Mouse (Mus musculus): Measurements from ENCODE around the gene Plekhj1. TPM values are rescaled to one million over a fixed set of nuclear protein-coding genes. Genes with fewer than 3 reads are reported as not detected.
A peak's percentile ranks its signal among the peaks of the same experiment; 100 is the strongest.

Gene Plekhj1
- total and polyA plus RNA-seq, 2 experiments from 2014 or later: 74.4 to 99.4 TPM

DNA sequence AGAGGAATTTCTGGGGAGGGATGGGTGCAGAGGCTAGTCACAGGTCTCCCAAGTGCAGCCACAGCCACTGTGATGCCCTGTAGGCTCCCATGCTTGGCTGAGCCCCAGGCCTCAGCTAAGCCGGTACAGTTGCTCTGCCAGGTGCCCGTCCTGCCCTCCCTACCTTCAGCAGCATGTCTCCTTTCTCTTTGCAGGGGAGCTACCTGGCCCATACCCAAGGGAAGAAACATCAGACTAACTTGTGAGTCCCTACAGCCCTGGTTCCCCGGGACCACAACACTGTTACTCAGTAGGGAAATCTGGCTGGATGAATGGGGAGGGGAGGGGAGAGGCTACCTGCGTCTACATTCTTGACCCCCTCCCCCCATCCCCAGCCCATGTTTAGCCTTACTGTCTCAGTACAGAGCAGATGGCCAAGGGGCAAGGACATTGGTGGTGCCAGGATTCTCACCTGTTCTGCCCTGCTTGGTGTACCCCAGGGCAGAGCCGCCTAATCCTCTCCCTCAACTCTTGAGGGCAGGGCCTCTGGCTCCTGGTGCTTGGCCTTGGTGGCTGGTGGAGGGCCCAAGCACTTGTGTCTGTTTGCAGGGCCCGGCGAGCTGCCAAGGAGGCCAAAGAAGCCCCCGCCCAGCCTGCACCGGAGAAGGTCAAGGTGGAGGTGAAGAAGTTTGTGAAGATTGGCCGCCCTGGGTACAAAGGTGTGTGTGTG, 3.9 kb upstream of the Plekhj1 start:
- H3K4me3 ChIP-seq (ENCODE audit: low read length): no peak overlapping the region
- no peaks in the 10 kb centered on the region for H3K27me3 ChIP-seq (ENCODE audit: insufficient read depth, low read length)
- H3K4me1 ChIP-seq (ENCODE audit: insufficient read depth, low read length): peaks cover 13% of the 10 kb centered on the region
- no peak overlapping the region for H3K27ac ChIP-seq
- no peak overlapping the region for H3K9ac ChIP-seq (replicated peaks; ENCODE audit: low read length)
- H3K4me2 ChIP-seq (ENCODE audit: low read depth, low read length): no peak overlapping the region
- peaks cover 36% of the 10 kb centered on the region for H3K36me3 ChIP-seq (ENCODE audit: insufficient read depth, low read length)
- 90% methylated on average over 10 of the region's 10 CpGs for WGBS
- TF ChIP-seq CTCF (IDR thresholded peaks at IDR 0.05; ENCODE audit: low read depth): no peak
- DNase-seq (ENCODE audit: low spot score): no peak
- no peaks in the 10 kb centered on the region for H3K9me3 ChIP-seq (ENCODE audit: low read length)
- ATAC-seq: no peak

DNA sequence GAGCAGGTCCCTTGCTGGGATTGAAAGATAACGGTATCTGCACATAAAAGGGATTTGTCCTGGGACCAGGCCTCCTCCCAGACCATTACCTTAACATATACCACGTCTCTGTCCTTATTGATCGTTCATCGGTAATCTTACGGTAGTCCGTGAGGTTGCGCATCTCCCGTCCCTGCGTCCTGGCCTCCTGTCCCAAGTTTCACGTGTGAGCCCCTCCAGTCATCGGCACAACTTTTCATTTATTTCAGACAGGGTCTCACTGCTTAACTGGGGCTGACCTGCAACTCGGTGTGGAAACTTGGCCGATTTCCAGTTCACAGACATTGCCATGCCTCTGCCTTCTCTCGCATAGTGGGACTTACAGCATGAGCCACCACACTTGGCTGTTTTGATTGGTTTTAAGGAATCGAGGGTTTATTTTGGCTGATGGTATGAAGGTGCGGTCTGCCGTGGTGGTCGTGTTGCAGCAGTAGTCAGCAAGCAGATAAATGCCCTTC, 692 bp upstream of the Plekhj1 start:
- 3% methylated on average over 18 of the region's 18 CpGs for WGBS
- TF ChIP-seq CTCF (IDR thresholded peaks at IDR 0.05; ENCODE audit: low read depth): no peak
- DNase-seq (ENCODE audit: low spot score) (peak; percentile 43), ATAC-seq (no peak)
- Histone ChIP-seq H3K36me3 (ENCODE audit: insufficient read depth, low read length) (peaks cover 38% of the 10 kb centered on the region), H3K9me3 (ENCODE audit: low read length) (no peaks in the 10 kb centered on the region), H3K4me1 (ENCODE audit: insufficient read depth, low read length) (peaks cover 13% of the 10 kb centered on the region), H3K9ac (replicated peaks; ENCODE audit: low read length) (peak overlapping the region; percentile 96), H3K4me3 (ENCODE audit: low read length) (peak overlapping the region; percentile 87), H3K27me3 (ENCODE audit: insufficient read depth, low read length) (no peaks in the 10 kb centered on the region), H3K4me2 (ENCODE audit: low read depth, low read length) (peak overlapping the region; percentile 97), H3K27ac (peak overlapping the region; percentile 97)

DNA sequence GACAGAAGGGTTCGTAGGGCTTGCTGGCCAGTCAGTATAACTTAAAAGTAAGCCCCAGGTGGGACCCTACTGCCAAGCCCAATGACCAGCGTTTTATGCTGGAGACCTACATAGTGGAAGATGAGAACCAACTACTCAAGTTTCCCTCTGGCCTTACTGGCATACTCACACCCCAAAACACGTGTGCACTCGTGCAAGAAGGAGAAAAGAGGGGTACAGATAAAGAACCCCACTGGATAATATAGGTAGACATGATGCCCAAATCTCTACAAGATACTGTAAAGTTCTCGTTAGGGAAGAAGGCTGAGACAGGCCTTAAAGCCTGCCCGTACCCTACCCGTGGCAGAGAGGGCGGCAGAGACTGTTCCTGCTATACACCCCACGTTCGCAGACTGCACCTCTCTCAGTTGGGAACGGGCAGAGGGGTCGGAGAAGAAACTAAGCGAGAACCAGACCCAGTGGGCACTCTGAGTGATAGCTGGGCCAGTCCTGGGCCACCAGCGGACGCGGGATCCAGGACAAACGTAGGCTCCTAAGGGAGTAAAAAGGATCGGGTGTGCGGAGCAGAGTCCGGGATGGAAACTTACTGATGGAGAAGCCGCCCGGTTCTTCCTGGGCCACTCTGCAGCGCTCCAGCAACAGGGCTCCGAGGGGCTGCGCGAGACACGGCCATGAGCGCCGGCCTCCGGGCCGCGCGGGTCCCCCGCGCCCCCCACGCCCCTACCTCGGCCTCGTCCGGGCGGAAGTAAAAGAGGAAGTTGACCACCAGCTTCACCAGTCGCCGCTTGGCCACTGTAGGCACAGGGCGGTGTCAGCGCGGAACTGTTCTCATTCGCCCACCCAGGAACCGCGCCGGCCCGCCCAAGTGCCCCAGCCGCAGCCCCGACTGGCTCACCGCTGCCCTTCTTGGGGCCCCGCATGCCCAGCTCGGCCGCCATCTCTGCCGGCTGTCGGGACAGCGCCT, 958 bp downstream of the Plekhj1 start:
- ATAC-seq (peak; percentile 83), DNase-seq (ENCODE audit: low spot score) (peak; percentile 85)
- peak overlapping the region; percentile 97 for H3K27ac ChIP-seq
- no peaks in the 10 kb centered on the region for H3K9me3 ChIP-seq (ENCODE audit: low read length)
- peaks cover 29% of the 10 kb centered on the region for H3K36me3 ChIP-seq (ENCODE audit: insufficient read depth, low read length)
- peak overlapping the region; percentile 96 for H3K9ac ChIP-seq (replicated peaks; ENCODE audit: low read length)
- peak overlapping the region; percentile 97 for H3K4me2 ChIP-seq (ENCODE audit: low read depth, low read length)
- peak overlapping the region; percentile 87 for H3K4me3 ChIP-seq (ENCODE audit: low read length)
- 0 out of 2 replicates have a peak, but pooled peaks have one; percentile 2 for TF ChIP-seq CTCF (IDR thresholded peaks at IDR 0.05; ENCODE audit: low read depth)
- peaks cover 13% of the 10 kb centered on the region for H3K4me1 ChIP-seq (ENCODE audit: insufficient read depth, low read length)
- 3% methylated on average over 56 of the region's 59 CpGs for whole genome bisulfite sequencing
- H3K27me3 ChIP-seq (ENCODE audit: insufficient read depth, low read length): no peaks in the 10 kb centered on the region

DNA sequence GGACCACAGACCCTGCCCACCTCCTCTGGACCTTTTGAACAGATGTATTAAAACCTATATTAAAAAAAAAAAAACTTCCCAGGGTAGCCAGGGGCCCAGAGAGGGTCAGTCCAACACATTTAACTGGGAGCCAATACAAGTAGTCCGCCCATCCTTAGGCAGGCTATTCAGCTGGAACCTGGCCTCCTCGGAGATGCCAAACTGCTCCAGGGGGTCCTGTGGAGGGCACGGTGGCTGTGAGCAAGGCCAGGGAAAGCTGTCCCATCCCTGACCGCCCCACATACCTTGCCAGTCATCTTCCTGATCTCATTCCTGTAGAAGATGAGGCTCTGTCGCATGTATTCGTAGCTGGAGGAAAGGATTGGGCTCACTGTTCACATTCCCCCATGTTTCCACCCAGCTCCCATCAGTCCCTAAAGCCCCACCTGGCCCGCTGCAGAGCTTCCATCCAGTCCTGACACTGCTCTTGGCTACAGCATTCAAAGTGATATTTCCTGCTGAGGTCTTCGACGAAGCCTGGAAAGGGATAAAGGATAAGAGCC, 2.0 kb downstream of the Plekhj1 start:
- DNase-seq (ENCODE audit: low spot score): no peak
- Histone ChIP-seq H3K4me3 (ENCODE audit: low read length) (no peak overlapping the region), H3K4me1 (ENCODE audit: insufficient read depth, low read length) (peaks cover 13% of the 10 kb centered on the region), H3K27ac (no peak overlapping the region), H3K4me2 (ENCODE audit: low read depth, low read length) (peak overlapping the region; percentile 97), H3K36me3 (ENCODE audit: insufficient read depth, low read length) (peaks cover 26% of the 10 kb centered on the region), H3K27me3 (ENCODE audit: insufficient read depth, low read length) (no peaks in the 10 kb centered on the region), H3K9ac (replicated peaks; ENCODE audit: low read length) (peak overlapping the region; percentile 96; the same call in 1 of the 2 replicates), H3K9me3 (ENCODE audit: low read length) (no peaks in the 10 kb centered on the region)
- 73% methylated on average over 9 of the region's 9 CpGs for WGBS
- no peak for TF ChIP-seq CTCF (IDR thresholded peaks at IDR 0.05; ENCODE audit: low read depth)
- ATAC-seq: no peak

DNA sequence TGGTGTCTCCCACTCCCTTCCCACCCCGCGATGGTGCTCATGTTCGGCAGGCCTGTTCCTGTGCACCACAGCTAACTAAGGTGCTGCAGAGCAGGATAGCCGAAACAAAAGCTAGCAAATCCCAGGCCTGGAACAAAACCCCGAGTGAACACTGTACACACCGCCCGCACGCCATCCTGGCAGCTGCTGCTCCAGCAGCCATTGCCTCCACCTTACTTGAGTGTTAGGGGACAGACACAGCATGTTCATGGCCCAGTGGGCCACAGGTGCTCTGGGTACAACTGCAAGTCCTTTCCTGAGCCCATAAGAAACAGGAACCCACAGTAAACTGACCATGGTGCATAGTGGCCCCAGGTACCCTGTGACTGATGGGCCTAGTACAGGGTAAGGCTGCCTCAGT, 3.7 kb downstream of the Plekhj1 start:
- no peaks in the 10 kb centered on the region for H3K27me3 ChIP-seq (ENCODE audit: insufficient read depth, low read length)
- no peak overlapping the region for H3K4me2 ChIP-seq (ENCODE audit: low read depth, low read length)
- H3K9me3 ChIP-seq (ENCODE audit: low read length): no peaks in the 10 kb centered on the region
- H3K9ac ChIP-seq (replicated peaks; ENCODE audit: low read length): no peak overlapping the region; the same call in 1 of the 2 replicates
- no peak for TF ChIP-seq CTCF (IDR thresholded peaks at IDR 0.05; ENCODE audit: low read depth)
- ATAC-seq (no peak), DNase-seq (ENCODE audit: low spot score) (no peak)
- H3K36me3 ChIP-seq (ENCODE audit: insufficient read depth, low read length): peaks cover 36% of the 10 kb centered on the region
- WGBS: 84% methylated on average over 8 of the region's 8 CpGs
- no peak overlapping the region for H3K4me3 ChIP-seq (ENCODE audit: low read length)
- H3K4me1 ChIP-seq (ENCODE audit: insufficient read depth, low read length): peaks cover 11% of the 10 kb centered on the region
- no peak overlapping the region for H3K27ac ChIP-seq

DNA sequence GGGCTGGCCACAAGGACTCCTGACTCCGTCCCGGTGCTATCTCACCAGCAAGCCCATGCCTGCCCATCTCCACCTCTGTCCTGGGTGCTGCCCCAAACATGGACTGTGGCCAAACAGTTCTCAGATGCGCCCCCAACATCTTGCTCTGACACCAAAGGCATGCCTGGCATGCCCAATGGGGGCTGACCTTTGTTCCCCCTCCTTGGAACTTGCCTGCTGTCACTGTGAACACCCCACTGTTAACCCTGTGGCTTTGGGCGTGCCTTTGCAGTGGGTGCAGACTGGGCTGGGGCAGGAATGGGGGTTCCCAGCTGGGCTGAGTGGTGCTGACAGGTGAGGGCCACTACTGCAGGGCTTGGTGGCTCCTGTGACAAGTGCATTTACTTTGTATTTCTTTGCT, 4.6 kb downstream of the Plekhj1 start:
- no peak overlapping the region for H3K27ac ChIP-seq
- H3K4me1 ChIP-seq (ENCODE audit: insufficient read depth, low read length): peaks cover 6% of the 10 kb centered on the region

More for the DNA sequence above, 4.6 kb downstream of the Plekhj1 start:
- H3K9ac ChIP-seq (replicated peaks; ENCODE audit: low read length): no peak overlapping the region
- peaks cover 43% of the 10 kb centered on the region for H3K36me3 ChIP-seq (ENCODE audit: insufficient read depth, low read length)
- H3K27me3 ChIP-seq (ENCODE audit: insufficient read depth, low read length): no peaks in the 10 kb centered on the region
- WGBS: 84% methylated on average over 4 of the region's 4 CpGs
- no peak overlapping the region for H3K4me2 ChIP-seq (ENCODE audit: low read depth, low read length)
- H3K9me3 ChIP-seq (ENCODE audit: low read length): no peaks in the 10 kb centered on the region
- DNase-seq (ENCODE audit: low spot score) (no peak), ATAC-seq (no peak)
- no peak for TF ChIP-seq CTCF (IDR thresholded peaks at IDR 0.05; ENCODE audit: low read depth)
- no peak overlapping the region for H3K4me3 ChIP-seq (ENCODE audit: low read length)
